Mouse (Mus musculus) heart, postnatal 0 days (tissue): ENCODE measurements at regions not wholly inside any gene's neighbourhood (a gene's known extent, or its start where the extent isn't known, plus 50 kb on each side); places are given as distances from the start of the nearest gene placed in this dataset.

Experiments
- CTCF ChIP-seq: IDR thresholded peaks from 2 replicates; pipeline ENCODE4 v1.5.1; 2016; ENCODE audit warnings: antibody characterized with exemption, control low read depth, low read depth
- EP300 ChIP-seq: IDR thresholded peaks from 2 replicates; pipeline ENCODE4 v1.6.1; 2016; ENCODE audit warnings: antibody characterized with exemption, low read depth

DNA sequence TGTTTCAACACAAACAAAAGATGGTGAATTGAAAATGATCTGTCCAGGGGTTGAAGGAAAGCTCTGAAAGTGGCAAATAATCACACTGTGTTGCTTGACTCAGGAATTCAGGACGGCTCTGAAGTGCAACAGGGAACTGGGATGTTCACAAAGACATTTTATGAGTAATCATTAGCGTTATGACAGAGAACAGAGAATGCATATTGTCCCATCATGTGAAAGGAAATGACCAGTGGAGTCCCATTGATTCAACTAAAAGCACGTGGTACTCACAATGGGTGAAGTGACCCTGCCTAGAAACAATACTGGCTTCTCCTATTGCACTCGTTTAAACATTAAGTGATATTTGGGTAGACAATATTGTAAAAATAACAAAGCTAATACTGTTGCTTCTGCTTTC lies 466.1 kb downstream of the Hsfy2 start:
- TF ChIP-seq CTCF (no peak), EP300 (no peak)
